Mouse (Mus musculus): ENCODE measurements around the gene H6pd.

H6pd gene

GRCm38 (mm10) chr4:150023518-150023917, 14.7 kb upstream of the H6pd start:
- no peak for DNase-seq (ENCODE audit: low spot score in 2 of 2)

GRCm38 (mm10) chr4:150019741-150020380, 11.0 kb upstream of the H6pd start:
- DNase-seq (ENCODE audit: low spot score in 2 of 2), result no peak

- DNase-seq (ENCODE audit: low spot score in 2 of 2), result no peak
Measured at GRCm38 (mm10) chr4:150015436-150015835, 6.6 kb upstream of the H6pd start.

GRCm38 (mm10) chr4:150014378-150015091, 5.7 kb upstream of the H6pd start:
- DNase-seq (ENCODE audit: low spot score in 2 of 2), result no peak

- no peak for DNase-seq (ENCODE audit: low spot score in 2 of 2)
Measured at GRCm38 (mm10) chr4:150013805-150014204, 5.0 kb upstream of the H6pd start.

- DNase-seq (ENCODE audit: low spot score in 2 of 2), result no peak
Measured at GRCm38 (mm10) chr4:150013186-150013690, 4.4 kb upstream of the H6pd start.

- no peak for DNase-seq (ENCODE audit: low spot score in 2 of 2)
Measured at GRCm38 (mm10) chr4:150012322-150012723, 3.5 kb upstream of the H6pd start.

- no peak for DNase-seq (ENCODE audit: low spot score in 2 of 2)
Measured at GRCm38 (mm10) chr4:150011564-150012321, 2.9 kb upstream of the H6pd start.

GRCm38 (mm10) chr4:150010054-150010730, 1.4 kb upstream of the H6pd start:
- DNase-seq (ENCODE audit: low spot score in 2 of 2), result no peak

GRCm38 (mm10) chr4:150009587-150009930, 736 bp upstream of the H6pd start:
- DNase-seq (ENCODE audit: low spot score in 2 of 2), result no peak

GRCm38 (mm10) chr4:150008325-150008852, 434 bp downstream of the H6pd start:
- DNase-seq (ENCODE audit: low spot score in 2 of 2), result peak; percentile 39 to 44

- DNase-seq (ENCODE audit: low spot score in 2 of 2), result no peak
Measured at GRCm38 (mm10) chr4:150007444-150007843, 1.4 kb downstream of the H6pd start.

GRCm38 (mm10) chr4:150006991-150007390, 1.8 kb downstream of the H6pd start:
- DNase-seq (ENCODE audit: low spot score in 2 of 2), result no peak

GRCm38 (mm10) chr4:150006122-150006854, 2.5 kb downstream of the H6pd start:
- DNase-seq (ENCODE audit: low spot score in 2 of 2), result no peak

GRCm38 (mm10) chr4:150005231-150005630, 3.6 kb downstream of the H6pd start:
- DNase-seq (ENCODE audit: low spot score in 2 of 2), result no peak

- DNase-seq (ENCODE audit: low spot score in 2 of 2), result no peak
Measured at GRCm38 (mm10) chr4:150003641-150004040, 5.2 kb downstream of the H6pd start.

GRCm38 (mm10) chr4:150003021-150003580, 5.7 kb downstream of the H6pd start:
- no peak for DNase-seq (ENCODE audit: low spot score in 2 of 2)

GRCm38 (mm10) chr4:150002021-150002528, 6.7 kb downstream of the H6pd start:
- DNase-seq (ENCODE audit: low spot score in 2 of 2), result no peak

GRCm38 (mm10) chr4:150001221-150001860, 7.5 kb downstream of the H6pd start:
- DNase-seq (ENCODE audit: low spot score in 2 of 2), result no peak

GRCm38 (mm10) chr4:149999931-150000555, 8.8 kb downstream of the H6pd start:
- no peak for DNase-seq (ENCODE audit: low spot score in 2 of 2)

Measured in frontal cortex, postnatal 36 days (tissue).